Mouse (Mus musculus): ENCODE data around the gene Olfr1427. TPM values are rescaled to one million over a fixed set of nuclear protein-coding genes. Genes with fewer than 3 reads are reported as not detected.

The Olfr1427 gene
- not detected for polyA plus RNA-seq (2012; fragmentation: generic; extraction: Trizol)

GRCm38 (mm10) chr19:12103234-12103633, at the start of gene Olfr1427:
Olfr1427 (minus strand) TSS chr19:12103334.

GRCm38 (mm10) chr19:12123103-12123502, 20.0 kb upstream of the Olfr1427 start, which contains the start of gene Olfr76:
Olfr76 (minus strand) TSS chr19:12123203.

GRCm38 (mm10) chr19:12115797-12116196, 12.7 kb upstream of the Olfr1427 start, which contains the start of gene Olfr1428:
Olfr1428 (minus strand) TSS chr19:12115897.

GRCm38 (mm10) chr19:12091913-12092312, 11.2 kb downstream of the Olfr1427 start, which contains the start of gene Olfr1426:
Olfr1426 (minus strand) TSS chr19:12092013.

GRCm38 (mm10) chr19:12077631-12078030, 25.5 kb downstream of the Olfr1427 start, which contains the start of gene Olfr1425:
Olfr1425 (minus strand) TSS chr19:12077731.

GRCm38 (mm10) chr19:12062582-12062981, 40.6 kb downstream of the Olfr1427 start, which contains the start of gene Olfr1424:
Olfr1424 (minus strand) TSS chr19:12062682.

Other genes with a start within 250 kb of the Olfr1427 start
- gene Olfr1418, start 242.3 kb downstream of the Olfr1427 start, polyA plus RNA-seq (2012; fragmentation: generic; extraction: Trizol): not detected
- gene Olfr1419, start 228.2 kb downstream of the Olfr1427 start, polyA plus RNA-seq (2012; fragmentation: generic; extraction: Trizol): not detected
- gene Olfr1420, start 216.8 kb downstream of the Olfr1427 start, polyA plus RNA-seq (2012; fragmentation: generic; extraction: Trizol): not detected
- 1 to 10 TPM; 1.8 to 7.9 TPM for gene Patl1, start 190.9 kb downstream of the Olfr1427 start, polyA plus RNA-seq (2012; fragmentation: generic; extraction: Trizol)
- 10 to 100 TPM in 1 of 2 experiments, 1 to 10 TPM in 1; 2.2 to 19.9 TPM for gene Osbp, start 137.4 kb downstream of the Olfr1427 start, polyA plus RNA-seq (2012; fragmentation: generic; extraction: Trizol)
- gene Olfr1423, start 62.0 kb downstream of the Olfr1427 start, polyA plus RNA-seq (2012; fragmentation: generic; extraction: Trizol): under 1 TPM in 1 of 2 experiments, not detected in 1; 0.02 TPM
- not detected for gene Olfr1424, start 40.7 kb downstream of the Olfr1427 start, polyA plus RNA-seq (2012; fragmentation: generic; extraction: Trizol)
- not detected for gene Olfr1425, start 25.6 kb downstream of the Olfr1427 start, polyA plus RNA-seq (2012; fragmentation: generic; extraction: Trizol)
- gene Olfr1426, start 11.3 kb downstream of the Olfr1427 start, polyA plus RNA-seq (2012; fragmentation: generic; extraction: Trizol): not detected
- not detected for gene Olfr1428, start 12.6 kb upstream of the Olfr1427 start, polyA plus RNA-seq (2012; fragmentation: generic; extraction: Trizol)
- not detected for gene Olfr76, start 19.9 kb upstream of the Olfr1427 start, polyA plus RNA-seq (2012; fragmentation: generic; extraction: Trizol)
- not detected for gene Olfr1555-ps1, start 66.8 kb upstream of the Olfr1427 start, polyA plus RNA-seq (2012; fragmentation: generic; extraction: Trizol)
- not detected for gene Olfr1431, start 97.3 kb upstream of the Olfr1427 start, polyA plus RNA-seq (2012; fragmentation: generic; extraction: Trizol)
- not detected for gene Olfr1432, start 129.3 kb upstream of the Olfr1427 start, polyA plus RNA-seq (2012; fragmentation: generic; extraction: Trizol)
- gene Olfr262, start 138.3 kb upstream of the Olfr1427 start, polyA plus RNA-seq (2012; fragmentation: generic; extraction: Trizol): not detected
- gene Olfr235, start 157.7 kb upstream of the Olfr1427 start, polyA plus RNA-seq (2012; fragmentation: generic; extraction: Trizol): not detected
- not detected for gene Olfr1434, start 176.5 kb upstream of the Olfr1427 start, polyA plus RNA-seq (2012; fragmentation: generic; extraction: Trizol)
- gene Olfr1436, start 195.8 kb upstream of the Olfr1427 start, polyA plus RNA-seq (2012; fragmentation: generic; extraction: Trizol): not detected
- not detected for gene Olfr1437, start 221.8 kb upstream of the Olfr1427 start, polyA plus RNA-seq (2012; fragmentation: generic; extraction: Trizol)
- not detected for gene Olfr1438-ps1, start 232.6 kb upstream of the Olfr1427 start, polyA plus RNA-seq (2012; fragmentation: generic; extraction: Trizol)